Mouse (Mus musculus): ENCODE data around the gene Spib.

DNA sequence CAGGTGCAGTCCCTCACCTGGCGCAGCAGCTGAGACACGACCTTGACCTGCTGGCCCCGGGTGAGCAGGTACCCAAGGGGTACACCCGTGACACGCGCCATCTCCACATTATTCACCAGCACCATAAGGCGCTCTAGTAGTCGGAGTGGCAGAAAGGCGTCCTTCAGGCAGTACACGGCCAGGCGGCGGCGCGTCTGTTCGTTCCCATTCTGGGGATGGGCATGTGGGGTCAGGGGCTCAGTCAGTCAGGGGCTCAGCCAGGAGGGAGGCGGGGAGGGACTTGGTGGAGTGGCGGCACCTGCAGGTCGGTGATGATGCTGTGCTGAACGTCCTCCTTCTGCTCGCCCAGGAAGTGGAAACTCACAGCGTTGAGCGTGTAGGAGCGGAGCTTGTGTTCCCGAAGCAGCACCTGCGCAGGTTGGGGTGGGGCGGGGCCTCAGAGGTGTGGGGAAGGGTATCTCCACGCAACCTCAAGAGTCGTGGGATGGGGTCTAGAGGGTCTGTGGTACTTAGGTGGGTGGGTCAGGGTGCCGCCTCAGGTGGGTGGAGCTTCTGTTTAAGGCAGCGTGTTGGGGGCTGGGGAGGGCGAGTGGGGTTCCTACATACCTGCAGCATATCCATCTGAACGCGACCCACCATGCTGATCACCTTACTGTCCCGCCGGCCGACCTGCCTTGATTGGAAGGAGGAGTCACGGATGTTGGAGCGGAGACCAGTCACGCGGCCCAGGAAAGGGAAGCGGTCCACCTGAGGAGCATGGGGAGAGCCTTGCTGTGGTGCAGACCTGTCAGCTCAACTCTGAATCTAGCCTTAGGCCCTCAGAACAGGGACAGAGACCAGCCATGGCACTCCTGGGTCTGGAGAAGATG, 7.1 kb upstream of the Spib start:
- no peak for TF ChIP-seq CTCF (IDR thresholded peaks at IDR 0.05; ENCODE audit: low read depth)
- TF ChIP-seq EP300 (IDR thresholded peaks at IDR 0.05; ENCODE audit: low read depth) = no peak
